Mouse (Mus musculus): ENCODE measurements around the gene Ccm2. TPM values are rescaled to one million over a fixed set of nuclear protein-coding genes. Genes with fewer than 3 reads are reported as not detected.
A peak's percentile ranks its signal among the peaks of the same experiment; 100 is the strongest.
"Not testable (repeated sequence)": the region's sequence is repeated elsewhere in the genome, so short reads cannot be mapped to it uniquely, and the experiment has no call there.

Ccm2 gene
- total RNA-seq (2021) = 31.5 and 38.4 TPM in 2 replicates
- long read RNA-seq, transcript Ccm2-201 (10 exons, 1,858 nt) = major isoform, 57 of 78 reads
- long read RNA-seq, partial matches to known transcripts = 6 of 78 reads
- long read RNA-seq, other reads (novel, unspliced or antisense) = 15 of 78 reads

GRCm38 (mm10) chr11:6546205-6547013 lies at the start of gene Ccm2:
Gene Ccm2 (plus strand): TSS chr11:6546887.
- peak; percentile 99 for DNase-seq

DNA sequence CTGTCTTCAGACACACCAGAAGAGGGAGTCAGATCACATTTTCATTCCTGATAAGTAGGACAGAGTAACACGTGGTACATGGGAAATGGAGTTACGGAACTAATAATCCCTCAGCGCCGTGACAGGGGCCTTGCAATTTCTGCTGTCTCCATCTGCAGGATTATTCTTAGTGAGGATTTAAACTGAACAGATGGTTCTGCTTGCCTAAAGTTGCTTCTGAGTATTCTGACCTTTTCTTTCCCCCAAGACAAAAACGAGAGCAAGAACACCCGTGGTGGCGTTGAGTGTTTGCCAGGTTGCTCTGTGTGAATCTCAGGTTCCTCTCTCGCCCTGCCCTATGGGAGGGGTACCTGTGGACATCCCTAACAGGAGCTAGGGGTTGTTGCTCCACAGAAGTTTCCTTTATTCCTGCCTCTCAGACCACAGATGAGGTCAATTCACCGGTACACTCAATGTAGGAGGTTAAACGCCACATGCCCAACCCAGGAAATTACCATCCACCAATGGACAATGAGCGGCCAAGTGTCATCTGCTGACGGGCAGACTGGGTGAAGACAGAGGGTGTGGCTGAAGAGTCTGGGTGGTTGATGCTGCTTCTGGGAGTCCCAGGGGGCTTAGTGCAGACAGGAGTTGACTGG lies 49.3 kb upstream of the Ccm2 start:
- DNase-seq = no peak

DNA sequence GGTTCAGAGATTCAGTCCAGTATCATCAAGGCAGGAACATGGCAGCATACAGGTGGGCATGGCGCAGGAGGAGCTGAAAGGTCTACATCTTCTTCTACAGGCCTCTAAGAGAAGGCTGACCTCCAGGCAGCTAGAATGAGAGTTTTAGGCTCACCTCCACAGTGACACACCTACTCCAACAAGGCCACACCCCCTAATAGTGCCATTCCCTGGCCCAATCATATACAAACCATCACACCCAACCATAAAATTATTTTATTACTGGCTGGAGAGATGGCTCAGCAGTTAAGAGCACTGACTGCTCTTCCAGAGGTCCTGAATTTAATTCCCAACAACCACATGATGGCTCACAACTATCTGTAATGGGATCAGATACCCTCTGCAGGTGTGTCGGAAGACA lies 44.2 kb upstream of the Ccm2 start:
- no peak for DNase-seq

GRCm38 (mm10) chr11:6504226-6504625 lies 42.5 kb upstream of the Ccm2 start:
- no peak for DNase-seq

DNA sequence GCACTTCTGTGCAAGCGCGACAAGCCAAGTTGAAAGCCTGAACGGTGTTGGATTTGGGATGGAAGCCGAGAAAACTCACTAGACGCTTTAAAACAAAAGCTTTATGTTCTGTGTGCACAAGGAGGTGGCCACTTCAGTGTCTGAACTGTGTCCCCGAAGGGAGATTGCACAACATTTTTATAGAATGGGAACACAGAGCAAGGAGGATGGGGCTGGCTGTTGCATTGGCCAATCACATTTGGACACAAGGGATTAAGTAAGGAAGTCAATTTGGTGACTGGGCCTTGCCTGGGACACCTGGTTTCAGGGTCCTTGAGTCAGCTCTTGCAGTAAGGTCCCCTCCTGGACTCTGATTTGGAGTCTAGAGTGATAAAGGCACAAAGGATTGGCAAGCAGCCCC lies 42.0 kb upstream of the Ccm2 start:
- no peak for DNase-seq

- DNase-seq = no peak
Observed at GRCm38 (mm10) chr11:6506516-6506915, 40.2 kb upstream of the Ccm2 start.

GRCm38 (mm10) chr11:6508269-6508876 lies 38.3 kb upstream of the Ccm2 start:
- DNase-seq = no peak

GRCm38 (mm10) chr11:6514837-6515236 lies 31.9 kb upstream of the Ccm2 start:
- no peak for DNase-seq

DNA sequence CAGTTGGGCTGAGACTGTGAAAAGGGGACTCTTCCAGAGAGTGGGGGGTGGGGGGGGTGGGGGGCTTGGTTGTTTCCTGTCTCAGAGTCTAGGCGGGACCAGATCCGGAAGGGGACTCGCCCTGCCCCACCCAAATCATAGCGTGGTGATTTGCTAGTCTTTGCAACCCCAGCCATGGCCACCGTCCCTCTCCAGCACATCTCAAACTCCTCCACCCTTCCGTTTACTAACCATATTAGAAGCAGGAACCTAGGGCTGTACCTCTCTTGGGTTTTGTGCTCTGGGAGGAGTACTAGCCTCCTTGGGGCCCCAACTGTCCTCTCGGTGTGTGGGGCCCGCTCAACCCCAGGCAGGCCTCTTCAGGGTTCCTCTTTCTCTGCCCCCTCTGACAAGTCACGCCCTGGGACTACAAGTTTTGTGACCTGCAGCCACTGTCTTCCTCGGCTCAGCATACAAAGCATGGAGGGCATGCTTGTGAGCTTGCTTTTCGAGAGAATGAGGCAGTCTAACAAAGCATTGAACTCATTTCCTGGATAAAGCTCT lies 27.1 kb upstream of the Ccm2 start:
- DNase-seq = no peak

GRCm38 (mm10) chr11:6520507-6521173 lies 26.0 kb upstream of the Ccm2 start, which contains the start of gene Myo1g:
Gene Myo1g (minus strand): TSS chr11:6520965.
- no peak for DNase-seq

- DNase-seq = no peak
Observed at GRCm38 (mm10) chr11:6522782-6523525, 23.7 kb upstream of the Ccm2 start.

DNA sequence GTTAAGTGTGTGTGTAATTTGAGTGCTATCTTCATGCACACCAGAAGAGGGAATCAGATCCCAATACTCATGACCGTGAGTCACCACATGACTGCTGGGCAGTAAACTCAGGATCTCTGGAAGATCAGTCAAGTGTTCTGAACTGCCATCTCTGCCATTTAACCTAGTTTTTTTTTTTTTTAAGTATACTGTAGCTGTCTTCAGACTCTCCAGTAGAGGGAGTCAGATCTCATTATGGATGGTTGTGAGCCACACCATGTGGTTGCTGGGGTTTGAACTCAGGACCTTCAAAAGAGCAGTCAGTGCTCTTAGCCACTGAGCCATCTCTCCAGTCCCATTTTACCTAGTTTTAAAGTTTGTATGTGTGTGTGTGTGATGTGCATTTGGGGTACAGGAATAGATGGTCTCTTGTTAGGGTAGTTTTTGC lies 23.0 kb upstream of the Ccm2 start:
- DNase-seq = no peak

DNA sequence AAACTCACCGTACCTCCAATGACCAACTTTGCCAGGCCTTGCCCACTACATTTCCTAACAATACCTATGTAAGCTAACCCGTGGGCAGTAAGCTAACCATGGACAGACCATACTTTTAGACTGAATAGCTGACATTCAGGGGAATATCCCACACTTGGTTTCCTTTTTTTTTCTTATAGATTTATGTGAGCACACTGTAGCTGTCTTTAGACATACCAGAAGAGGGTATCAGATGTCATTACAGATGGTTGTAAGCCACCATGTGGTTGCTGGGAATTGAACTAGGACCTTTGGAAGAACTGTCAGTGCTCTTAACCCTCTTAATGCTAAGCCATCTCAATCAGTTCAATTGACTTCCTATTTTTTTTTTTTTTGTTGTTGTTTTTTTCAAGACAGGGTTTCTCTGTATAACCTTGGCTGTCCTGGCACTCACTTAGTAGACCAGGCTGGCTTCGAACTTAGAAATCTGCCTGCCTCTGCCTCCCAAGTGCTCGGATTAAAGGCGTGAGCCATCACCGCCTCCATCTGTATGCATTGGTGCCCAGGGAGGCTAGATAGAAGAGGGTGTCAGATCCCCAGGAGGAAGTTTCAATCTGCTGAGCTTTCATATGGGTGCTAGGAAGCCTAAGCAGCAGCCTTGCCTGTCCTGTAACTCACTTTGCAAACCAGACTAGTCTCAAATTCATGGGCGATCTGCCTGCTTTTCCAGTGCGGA lies 22.4 kb upstream of the Ccm2 start:
- DNase-seq = no peak

DNA sequence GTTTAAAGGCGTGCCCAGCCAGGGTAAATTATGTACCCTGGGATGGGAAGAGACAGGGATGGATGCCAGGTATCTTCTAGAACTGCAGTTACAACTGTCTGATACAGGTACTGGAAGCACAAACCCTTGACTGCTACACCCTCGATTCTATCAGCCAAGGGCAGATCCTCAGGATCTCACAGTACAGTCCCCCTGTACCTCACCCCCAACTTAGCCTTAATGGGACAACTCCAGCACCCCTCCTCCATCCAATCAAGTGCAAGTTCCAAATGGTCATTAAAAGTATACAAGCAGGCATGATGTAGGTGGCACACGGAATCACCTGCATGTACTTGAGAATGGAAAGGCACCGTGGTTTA lies 21.8 kb upstream of the Ccm2 start:
- no peak for DNase-seq

GRCm38 (mm10) chr11:6525241-6525640 lies 21.4 kb upstream of the Ccm2 start:
- DNase-seq = no peak

DNA sequence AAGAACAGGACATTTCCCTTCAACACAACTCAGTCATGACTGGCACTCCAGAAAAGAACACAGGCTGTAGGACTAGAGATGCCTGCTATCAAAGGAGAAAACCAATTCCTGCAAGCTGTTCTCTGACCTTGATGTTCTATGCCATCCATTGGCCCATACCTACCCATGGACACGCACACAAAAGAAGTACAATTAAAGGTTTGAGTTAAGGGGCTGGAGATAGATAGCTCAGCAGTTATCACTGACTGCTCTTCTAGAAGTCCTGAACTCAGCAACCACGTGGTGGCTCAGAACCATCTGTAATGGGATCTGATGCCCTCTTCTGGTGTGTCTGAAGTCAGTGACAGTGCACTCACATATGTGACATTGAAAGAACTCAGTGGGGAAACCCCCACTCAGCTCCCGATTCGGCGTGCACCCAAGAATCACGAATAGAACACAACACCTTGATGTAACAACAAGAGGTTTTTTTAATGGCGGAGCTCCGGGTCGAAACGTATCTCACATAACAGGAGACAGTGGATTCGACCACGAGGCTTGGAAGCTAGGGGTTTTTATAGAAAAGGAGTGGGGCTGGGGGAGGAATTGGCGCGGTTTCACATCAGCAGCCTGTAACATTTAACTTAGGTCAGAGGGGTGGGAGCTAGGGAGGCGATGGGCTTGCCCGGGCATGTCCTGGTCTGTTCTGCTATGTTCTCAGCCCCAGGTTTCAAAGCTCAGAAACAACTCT lies 20.0 kb upstream of the Ccm2 start:
- DNase-seq = not testable (repeated sequence)

DNA sequence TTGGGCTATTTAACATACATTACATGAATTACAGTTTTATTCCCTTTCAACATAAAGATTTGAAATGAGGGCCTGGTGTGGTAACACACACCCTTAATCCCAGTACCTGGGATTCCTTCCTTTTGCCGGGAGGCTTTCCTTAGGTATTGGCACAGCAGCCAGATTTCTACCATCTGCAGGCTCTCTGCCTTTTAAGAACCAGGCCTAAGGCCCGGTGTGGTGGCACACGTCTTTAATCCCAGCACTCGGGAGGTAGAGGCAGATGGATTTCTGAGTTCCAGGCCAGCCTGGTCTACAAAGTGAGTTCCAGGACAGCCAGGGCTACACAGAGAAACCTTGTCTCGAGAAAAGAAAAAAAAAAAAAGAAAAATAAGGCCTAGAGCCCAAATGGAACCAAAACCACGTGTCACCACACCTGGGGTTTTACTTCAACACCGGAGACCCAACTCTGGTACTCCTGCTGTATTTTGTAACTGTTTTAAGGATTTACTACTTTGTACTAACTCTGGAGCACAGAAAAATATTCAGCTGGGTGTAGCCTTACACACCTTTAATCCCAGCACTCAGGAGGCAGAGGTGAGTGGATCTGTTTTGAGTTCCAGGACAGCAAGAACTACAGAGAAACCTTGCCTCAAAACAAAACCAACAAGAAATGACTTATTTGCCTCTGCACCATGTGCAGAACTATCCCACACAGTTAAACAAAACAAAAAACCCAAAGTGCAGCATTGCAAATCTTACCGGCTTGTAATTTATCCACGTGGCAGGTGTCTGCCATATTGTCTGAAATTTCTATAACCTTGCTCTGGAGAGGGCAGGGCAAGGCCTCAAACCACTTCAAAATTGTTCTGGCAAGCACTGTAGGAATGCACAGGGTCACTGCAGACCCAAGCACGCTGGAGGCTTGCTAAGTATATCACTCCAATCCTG lies 19.2 kb upstream of the Ccm2 start:
- DNase-seq = no peak

DNA sequence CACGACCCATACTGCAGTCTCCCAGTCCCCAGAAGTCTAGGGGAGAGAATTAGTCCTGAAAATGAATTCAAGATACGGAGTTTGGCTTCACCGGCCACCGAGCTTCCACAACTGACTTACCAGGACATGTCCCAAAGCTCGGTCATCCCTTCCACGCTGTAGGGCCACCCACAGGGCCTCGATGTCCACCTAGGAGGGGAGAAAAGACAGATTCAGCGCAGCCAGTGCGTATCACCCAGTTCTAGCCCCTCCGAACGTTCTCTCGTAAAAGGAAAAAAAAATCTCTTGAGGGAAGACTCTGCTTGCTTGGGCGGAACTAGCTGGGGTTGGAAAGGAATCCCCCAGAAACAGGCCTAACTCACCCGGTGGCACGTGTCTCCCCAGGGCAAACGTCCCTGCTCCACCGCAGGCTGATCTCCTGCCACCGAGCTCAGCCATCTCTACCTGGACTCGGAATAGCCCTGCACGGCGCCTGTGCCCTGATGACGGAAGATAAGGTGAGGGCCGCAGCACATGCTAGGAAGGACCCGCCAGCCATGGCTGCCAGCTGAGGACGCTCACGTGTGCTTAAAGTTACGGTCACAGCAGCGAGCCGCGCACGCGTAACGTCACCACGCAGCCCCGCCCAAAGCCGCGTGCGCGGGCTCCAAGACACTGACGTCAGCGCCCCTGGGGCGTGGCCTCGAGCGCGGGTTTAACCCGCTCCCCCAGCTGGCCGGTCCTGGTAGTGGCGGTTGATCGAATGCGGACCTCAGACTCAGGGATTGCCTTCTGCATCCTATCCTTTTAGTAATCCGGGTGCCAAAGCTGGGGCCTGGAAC lies 18.3 kb upstream of the Ccm2 start:
- peak; percentile 99 for DNase-seq

Measured in adrenal gland, postnatal 25 days (tissue).